Mouse (Mus musculus) liver, adult 2 months (tissue): Measurements from ENCODE around the gene Dhrs7. TPM values are rescaled to one million over a fixed set of nuclear protein-coding genes. Genes with fewer than 3 reads are reported as not detected.

Source experiments
- DNase-seq: peaks from one replicate; pipeline ENCODE4 v3.0.0-alpha.2; 2011; ENCODE audit warnings: low read depth, low spot score; ENCODE audit errors: extremely low read depth
- H3K27ac ChIP-seq: fragments of 200-500 bp; replicated peaks from 2 replicates; pipeline ENCODE4 v1.5.1; 2012; ENCODE audit warnings: low read depth, mild to moderate bottlenecking, control low read depth, inconsistent platforms, low read length; ENCODE audit not compliant: insufficient read depth
- H3K27me3 ChIP-seq: fragments of 200-500 bp; 2 replicates; pipeline ENCODE4 v1.6.1; 2012; ENCODE audit warnings: mild to moderate bottlenecking, moderate library complexity, low read length, inconsistent platforms; ENCODE audit not compliant: control insufficient read depth, insufficient read depth
- H3K36me3 ChIP-seq: fragments of 200-500 bp; 2 replicates; pipeline ENCODE4 v1.6.1; 2012; ENCODE audit warnings: low read length, inconsistent platforms; ENCODE audit not compliant: control insufficient read depth, insufficient read depth
- H3K4me1 ChIP-seq: fragments of 200-500 bp; 2 replicates; pipeline ENCODE4 v1.6.1; 2011; ENCODE audit warnings: low read length; ENCODE audit not compliant: control insufficient read depth, insufficient read depth
- H3K4me3 ChIP-seq: fragments of 200-500 bp; 2 replicates; pipeline ENCODE4 v1.5.1; 2011; ENCODE audit warnings: low read depth, mild to moderate bottlenecking, control low read depth, low read length, moderate library complexity; ENCODE audit not compliant: insufficient read depth
- H3K79me2 ChIP-seq: fragments of 200-500 bp; 2 replicates; pipeline ENCODE4 v1.6.1; 2012; ENCODE audit warnings: inconsistent platforms, mild to moderate bottlenecking, low read length, moderate library complexity; ENCODE audit not compliant: control insufficient read depth, insufficient read depth
- H3K9ac ChIP-seq: fragments of 200-500 bp; 2 replicates; pipeline ENCODE4 v1.6.1; 2012; ENCODE audit warnings: low read depth, mild to moderate bottlenecking, control low read depth, inconsistent platforms, low read length
- CTCF ChIP-seq: fragments of 200-500 bp; IDR thresholded peaks from 2 replicates; pipeline ENCODE4 v1.5.1; 2011; ENCODE audit warnings: low read depth, low read length, control low read depth
- POLR2A ChIP-seq: fragments of 200-500 bp; IDR thresholded peaks from 2 replicates; pipeline ENCODE4 v1.6.1; 2011; ENCODE audit warnings: low read length, control low read depth; ENCODE audit not compliant: insufficient read depth; ENCODE audit errors: extremely low read depth
- WGBS: fragments of 180-500 bp; shearing (Covaris S2); methylation state at CpG from one replicate; pipeline ENCODE4 v1.1.7; 2018; 5-methylcytosine and 5-hydroxymethylcytosine counted together
- polyA plus RNA-seq: library from polyadenylated mRNA; depleted of rRNA; stranded (reverse); fragments of >200 nt; gene quantifications from 2 replicates; pipeline ENCODE4 v1.2.3, GENCODE M21; 2012
- total RNA-seq: library from RNA; depleted of rRNA; stranded (reverse); fragments of >200 nt; gene quantifications from 2 replicates; pipeline ENCODE4 v1.2.3, GENCODE M21; 2014

Gene Dhrs7
- total and polyA plus RNA-seq, 2 experiments = 37.2 to 70.3 TPM

DNA sequence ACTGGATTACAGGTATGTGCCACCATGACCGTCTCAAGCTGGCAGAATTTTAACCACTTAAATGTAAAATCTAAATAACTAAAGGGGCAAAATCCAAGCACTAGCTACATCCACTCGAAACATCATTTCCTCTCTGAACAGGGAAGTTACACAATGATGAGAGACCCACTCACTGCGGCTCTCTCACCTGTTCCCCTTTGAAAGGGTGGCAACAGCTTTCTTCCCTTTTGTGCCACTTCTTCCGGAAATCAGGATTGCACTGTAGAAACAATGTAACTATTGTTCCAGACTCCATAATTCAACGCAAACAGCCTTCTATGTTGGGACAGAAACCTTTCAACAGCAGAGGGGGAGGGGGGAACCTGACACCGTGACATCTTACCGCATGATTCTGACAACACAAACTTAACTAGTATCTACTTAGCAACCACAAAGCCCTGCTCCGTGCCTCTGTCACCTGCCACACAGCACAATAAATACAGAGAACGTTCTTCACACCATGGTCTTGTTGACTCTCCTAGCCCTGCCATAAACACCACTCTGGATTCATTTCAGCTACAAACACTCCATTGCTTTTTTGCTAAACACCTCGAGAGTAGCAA is 3.3 kb upstream of the Dhrs7 start:
- H3K27ac ChIP-seq = no peak overlapping the region
- H3K9ac ChIP-seq = no peak overlapping the region
- H3K4me1 ChIP-seq = peaks cover 6% of the 10 kb centered on the region
- H3K27me3 ChIP-seq = no peaks in the 10 kb centered on the region
- H3K36me3 ChIP-seq = no peaks in the 10 kb centered on the region
- no peak for DNase-seq
- TF ChIP-seq CTCF (no peak), POLR2A (no peak)
- H3K79me2 ChIP-seq = no peaks in the 10 kb centered on the region
- WGBS = 85% methylated on average over 10 of the region's 10 CpGs
- H3K4me3 ChIP-seq = no peak overlapping the region

DNA sequence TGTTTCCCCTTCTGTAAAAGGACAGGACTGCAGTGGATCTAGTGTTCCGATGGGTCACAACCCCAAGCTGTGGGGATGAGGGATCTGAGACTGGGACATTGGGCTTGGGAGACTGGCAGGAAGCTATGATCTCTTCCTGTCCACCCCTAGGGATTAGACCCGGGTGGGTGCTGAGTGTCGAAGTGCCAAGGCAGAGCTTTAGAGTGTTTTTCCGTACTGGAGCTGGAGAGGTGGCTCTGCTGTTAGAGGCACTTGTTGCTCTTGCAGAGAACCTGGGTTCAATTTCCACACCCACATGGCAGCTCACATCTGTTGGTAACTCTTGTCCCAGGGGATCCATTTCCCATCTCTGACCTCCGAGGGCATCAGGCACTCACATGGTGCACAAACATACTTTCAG is 1.3 kb upstream of the Dhrs7 start:
- Histone ChIP-seq H3K27me3 (no peaks in the 10 kb centered on the region), H3K36me3 (no peaks in the 10 kb centered on the region), H3K79me2 (no peaks in the 10 kb centered on the region; the same call in 1 of the 2 replicates), H3K4me3 (no peak overlapping the region), H3K27ac (no peak overlapping the region), H3K9ac (no peak overlapping the region), H3K4me1 (peaks cover 6% of the 10 kb centered on the region)
- TF ChIP-seq CTCF = no peak
- TF ChIP-seq POLR2A = no peak
- DNase-seq = no peak
- 85% methylated on average over 5 of the region's 5 CpGs for WGBS

- Histone ChIP-seq H3K4me1 (peaks cover 6% of the 10 kb centered on the region), H3K9ac (peak overlapping the region; percentile 89), H3K36me3 (no peaks in the 10 kb centered on the region), H3K27me3 (no peaks in the 10 kb centered on the region), H3K27ac (peak overlapping the region; percentile 97), H3K4me3 (peak overlapping the region; percentile 95), H3K79me2 (no peaks in the 10 kb centered on the region; the same call in 1 of the 2 replicates)
- WGBS = under 1% methylated on average over 28 of the region's 28 CpGs
- no peak for TF ChIP-seq CTCF
- no peak for TF ChIP-seq POLR2A
- peak; percentile 87 for DNase-seq
Measured at GRCm38 (mm10) chr12:72664020-72664734, 532 bp downstream of the Dhrs7 start.

- 92% methylated on average over 16 of the region's 16 CpGs for WGBS
- Histone ChIP-seq H3K27ac (no peak overlapping the region), H3K9ac (no peak overlapping the region), H3K79me2 (no peaks in the 10 kb centered on the region), H3K27me3 (no peaks in the 10 kb centered on the region), H3K4me3 (no peak overlapping the region), H3K36me3 (peaks cover 16% of the 10 kb centered on the region), H3K4me1 (no peaks in the 10 kb centered on the region)
- TF ChIP-seq CTCF (no peak), POLR2A (no peak)
- DNase-seq = no peak
Measured at GRCm38 (mm10) chr12:72655775-72656174, 8.9 kb downstream of the Dhrs7 start.

DNA sequence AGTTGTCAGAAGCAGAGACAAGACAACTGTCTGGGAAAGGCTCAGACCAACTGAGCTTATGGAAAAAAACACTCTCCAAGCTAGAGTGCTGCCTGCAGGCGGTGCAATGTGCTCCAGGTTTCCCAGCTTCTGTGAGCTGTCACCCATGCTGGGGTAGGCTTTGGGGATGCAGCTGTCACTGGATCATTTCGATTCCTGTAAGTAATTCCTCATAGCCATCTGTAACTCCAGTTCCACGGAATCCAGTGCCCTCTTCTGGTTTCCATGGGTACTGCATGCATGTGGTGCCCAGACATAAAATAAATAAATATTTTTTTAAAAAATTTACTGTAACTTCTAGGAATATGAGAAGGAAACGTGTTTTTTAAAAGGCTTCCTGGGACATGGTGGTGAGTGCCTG is 10.0 kb downstream of the Dhrs7 start:
- 33% methylated on average over 4 of the region's 4 CpGs for WGBS
- DNase-seq = peak; percentile 53
- H3K9ac ChIP-seq = no peak overlapping the region

More for the DNA sequence above, 10.0 kb downstream of the Dhrs7 start:
- Histone ChIP-seq H3K27ac (no peak overlapping the region), H3K36me3 (peaks cover 18% of the 10 kb centered on the region), H3K27me3 (no peaks in the 10 kb centered on the region), H3K79me2 (no peaks in the 10 kb centered on the region), H3K4me1 (peaks cover 4% of the 10 kb centered on the region), H3K4me3 (no peak overlapping the region)
- TF ChIP-seq POLR2A (no peak), CTCF (peak; percentile 53; the same call in 1 of the 2 replicates)
